Mouse (Mus musculus): Measurements from ENCODE around the gene Tspan8.

Gene Tspan8

GRCm38 (mm10) chr10:115834017-115834416 is 17.4 kb downstream of the Tspan8 start:
- no peak for DNase-seq

GRCm38 (mm10) chr10:115846930-115847329 is 30.3 kb downstream of the Tspan8 start:
- no peak for DNase-seq

GRCm38 (mm10) chr10:115848511-115848910 is 31.9 kb downstream of the Tspan8 start:
- DNase-seq, result no peak

- DNase-seq, result no peak
Observed at GRCm38 (mm10) chr10:115860210-115860880, 43.7 kb downstream of the Tspan8 start.

GRCm38 (mm10) chr10:115861967-115862366 is 45.3 kb downstream of the Tspan8 start:
- DNase-seq, result no peak

- DNase-seq, result no peak
Observed at GRCm38 (mm10) chr10:115882757-115883156, 66.1 kb downstream of the Tspan8 start.

GRCm38 (mm10) chr10:115891924-115892323 is 75.3 kb downstream of the Tspan8 start:
- no peak for DNase-seq

- no peak for DNase-seq
Observed at GRCm38 (mm10) chr10:115892973-115893372, 76.3 kb downstream of the Tspan8 start.

- DNase-seq, result no peak
Observed at GRCm38 (mm10) chr10:115894045-115894444, 77.4 kb downstream of the Tspan8 start.

GRCm38 (mm10) chr10:115896764-115897163 is 80.1 kb downstream of the Tspan8 start:
- no peak for DNase-seq

GRCm38 (mm10) chr10:115897235-115897634 is 80.6 kb downstream of the Tspan8 start:
- DNase-seq, result no peak

All from cerebellum, adult 9-10 months (tissue).